In genomic region chr5:132653694-132654300, GRCm38 (mm10) we compare ENCODE assay signal across 9 mouse cellular contexts.
DNase-seq lines count a peak whose midpoint lies in the region; ATAC-seq and TF ChIP-seq lines count a peak whose summit lies in the region.
"Had no signal": no experiment of that assay in that cellular context is flagged by ENCODE, and none has a peak within 500 bp of the region (broad histone marks: within the 10 kb centered on the region; RNA-seq: fewer than 3 reads in every experiment).

No protein-coding gene starts in this region.

- no peak for TF ChIP-seq EP300 in heart, adult 2 months (IDR thresholded peaks at IDR 0.05; ENCODE audit: insufficient read depth, low read depth, low read length)

- no peak overlapping the region for H3K4me3 ChIP-seq in heart, adult 2 months
- no peak overlapping the region for H3K4me3 ChIP-seq in heart, embryonic 11.5 days (ENCODE audit: low read depth, low read length)
- H3K4me3 ChIP-seq in neural tube, embryonic 15.5 days (replicated peaks): no peak overlapping the region
- no peak overlapping the region for H3K4me3 ChIP-seq in heart, embryonic 16.5 days (ENCODE audit: low read length)

- intact Hi-C loops in heart, adult 2 months (cut with DNase I): no loop called here

- no peak for TF ChIP-seq POLR2A in heart, adult 2 months (IDR thresholded peaks at IDR 0.05; ENCODE audit: insufficient read depth, low read depth, low read length)

- no peak overlapping the region for H3K4me2 ChIP-seq in heart, embryonic 11.5 days
- no peak overlapping the region for H3K4me2 ChIP-seq in neural tube, embryonic 15.5 days
- H3K4me2 ChIP-seq in heart, embryonic 16.5 days (ENCODE audit: low read depth, low read length): no peak overlapping the region

- no peaks in the 10 kb centered on the region for H3K36me3 ChIP-seq in heart, adult 2 months (ENCODE audit: control insufficient read depth, insufficient read depth, low read length)
- H3K36me3 ChIP-seq in heart, embryonic 11.5 days (ENCODE audit: control insufficient read depth, insufficient read depth, low read length): no peaks in the 10 kb centered on the region
- H3K36me3 ChIP-seq in neural tube, embryonic 15.5 days: no peaks in the 10 kb centered on the region
- H3K36me3 ChIP-seq in heart, embryonic 16.5 days (ENCODE audit: control insufficient read depth, insufficient read depth): no peaks in the 10 kb centered on the region
- H3K36me3 ChIP-seq: G1E had no signal

- 0 out of 2 replicates have a peak, but pooled peaks cover 3% of the 10 kb centered on the region for H3K9me3 ChIP-seq in heart, embryonic 11.5 days (replicated peaks; ENCODE audit: control insufficient read depth, low read length)
- H3K9me3 ChIP-seq in neural tube, embryonic 15.5 days (replicated peaks): 0 out of 2 replicates have a peak, but pooled peaks cover 7% of the 10 kb centered on the region
- peaks cover 17% of the 10 kb centered on the region for H3K9me3 ChIP-seq in heart, embryonic 16.5 days (replicated peaks; ENCODE audit: control insufficient read depth, low read length)

- no peak for TF ChIP-seq CTCF in heart, adult 2 months (IDR thresholded peaks at IDR 0.05)

- DNase-seq in heart, adult 2 months: peak; percentile 26 to 37
- peak; percentile 20 for DNase-seq in neural tube, embryonic 10.5 days (ENCODE audit: extremely low spot score, low spot score)
- peak; percentile 81 for DNase-seq in skeletal muscle tissue, adult 2 months (ENCODE audit: low read depth, low spot score)

- no peak overlapping the region for H3K9ac ChIP-seq in heart, adult 2 months (ENCODE audit: low read depth, low read length)
- H3K9ac ChIP-seq in heart, embryonic 11.5 days (ENCODE audit: low read depth, low read length): no peak overlapping the region
- H3K9ac ChIP-seq in neural tube, embryonic 15.5 days (replicated peaks): no peak overlapping the region
- no peak overlapping the region for H3K9ac ChIP-seq in heart, embryonic 16.5 days (ENCODE audit: low read length)

- no peak overlapping the region for H3K27ac ChIP-seq in heart, adult 2 months
- no peak overlapping the region for H3K27ac ChIP-seq in heart, embryonic 11.5 days (ENCODE audit: low read depth, low read length)
- H3K27ac ChIP-seq in neural tube, embryonic 15.5 days (replicated peaks): no peak overlapping the region
- H3K27ac ChIP-seq in heart, embryonic 16.5 days (ENCODE audit: low read length): peak overlapping the region; percentile 14; the same call in 1 of the 2 replicates

- no peaks in the 10 kb centered on the region for H3K27me3 ChIP-seq in heart, adult 2 months (ENCODE audit: control insufficient read depth, insufficient read depth, low read length)
- H3K27me3 ChIP-seq in heart, embryonic 11.5 days (ENCODE audit: control insufficient read depth, insufficient read depth, low read length): no peaks in the 10 kb centered on the region
- no peaks in the 10 kb centered on the region for H3K27me3 ChIP-seq in neural tube, embryonic 15.5 days (replicated peaks)
- H3K27me3 ChIP-seq in heart, embryonic 16.5 days (ENCODE audit: control insufficient read depth, insufficient read depth, low read length): no peaks in the 10 kb centered on the region

- peaks cover 3% of the 10 kb centered on the region for H3K4me1 ChIP-seq in heart, adult 2 months (ENCODE audit: control insufficient read depth, insufficient read depth, low read length)
- no peaks in the 10 kb centered on the region for H3K4me1 ChIP-seq in heart, embryonic 11.5 days (ENCODE audit: control insufficient read depth, insufficient read depth, low read length)
- 0 out of 2 replicates have a peak, but pooled peaks cover 4% of the 10 kb centered on the region for H3K4me1 ChIP-seq in neural tube, embryonic 15.5 days
- H3K4me1 ChIP-seq in heart, embryonic 16.5 days (ENCODE audit: control insufficient read depth, insufficient read depth, low read length): peaks cover 5% of the 10 kb centered on the region

- no peak for ATAC-seq in heart, embryonic 11.5 days (replicated peaks; ENCODE audit: insufficient number of reproducible peaks, low FRiP score, low TSS enrichment)
- no peak for ATAC-seq in neural tube, embryonic 15.5 days (ENCODE audit: low FRiP score)
- ATAC-seq in heart, embryonic 16.5 days (replicated peaks; ENCODE audit: extremely low read depth, insufficient read depth, low FRiP score): no peak; the same call in 1 of the 2 replicates
- no peak for ATAC-seq in CD4-positive, CD25-positive, alpha-beta regulatory T cell, adult 4 months
- no peak for ATAC-seq in megakaryocyte-erythroid progenitor cell, adult 5-6 weeks (replicated peaks; ENCODE audit: low FRiP score, low TSS enrichment, poor library complexity, severe bottlenecking)

- 35% methylated on average over 6 of the region's 6 CpGs for WGBS in heart, adult 2 months
- 35% methylated on average over 6 of the region's 6 CpGs for WGBS in heart, embryonic 11.5 days (ENCODE audit: insufficient replicate concordance)
- 45% methylated on average over 6 of the region's 6 CpGs for WGBS in neural tube, embryonic 15.5 days
- WGBS in heart, embryonic 16.5 days: 32% methylated on average over 6 of the region's 6 CpGs

- no peaks in the 10 kb centered on the region for H3K79me2 ChIP-seq in heart, adult 2 months (replicated peaks; ENCODE audit: control insufficient read depth, insufficient read depth, low read length)

Comparison
In these comparisons a context has a peak if more than half of its experiments do, and no peak if none do; other contexts are left out.
1. DNase-seq: peak in every context shown above with its lines; median percentile 81 in skeletal muscle tissue, adult 2 months; 32 in heart, adult 2 months; 20 in neural tube, embryonic 10.5 days.